Mouse (Mus musculus): Measurements from ENCODE around the gene Gm42906. TPM values are rescaled to one million over a fixed set of nuclear protein-coding genes. Genes with fewer than 3 reads are reported as not detected.

The Gm42906 gene
- polyA plus RNA-seq, 1 experiment from 2014 or later, result not detected

DNA sequence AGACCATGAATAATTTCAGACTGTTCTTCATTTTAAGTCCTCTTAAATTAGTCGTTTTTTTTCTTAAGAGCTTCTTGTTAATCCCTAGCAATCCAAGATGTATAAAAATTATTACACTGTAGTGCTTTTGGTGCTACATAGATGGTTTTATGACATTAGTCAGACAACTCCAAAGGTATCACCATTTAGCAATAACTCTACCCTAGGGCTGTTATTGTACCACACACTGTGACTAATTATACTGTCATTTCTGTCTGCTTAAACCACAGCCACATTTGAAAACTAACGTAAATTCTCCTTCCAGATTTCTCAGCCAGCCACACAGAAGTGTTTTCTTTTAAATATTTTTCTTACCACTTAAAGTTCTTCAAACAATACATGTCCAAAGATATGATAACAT is 53.1 kb downstream of the Gm42906 start:
- Histone ChIP-seq H3K9me3 (ENCODE audit: control insufficient read depth, low read length) (no peaks in the 10 kb centered on the region), H3K4me2 (ENCODE audit: low read length) (no peak overlapping the region), H3K4me1 (replicated peaks; ENCODE audit: control insufficient read depth, insufficient read depth, low read length) (no peaks in the 10 kb centered on the region), H3K36me3 (ENCODE audit: control insufficient read depth, insufficient read depth) (no peaks in the 10 kb centered on the region), H3K27ac (ENCODE audit: low read length) (no peak overlapping the region), H3K4me3 (replicated peaks; ENCODE audit: low read length) (no peak overlapping the region), H3K27me3 (replicated peaks; ENCODE audit: control insufficient read depth, insufficient read depth, low read length) (no peaks in the 10 kb centered on the region), H3K9ac (replicated peaks; ENCODE audit: low read depth, low read length) (no peak overlapping the region)
- WGBS, result 76% methylated on average over 2 of the region's 2 CpGs
- no peak for ATAC-seq

DNA sequence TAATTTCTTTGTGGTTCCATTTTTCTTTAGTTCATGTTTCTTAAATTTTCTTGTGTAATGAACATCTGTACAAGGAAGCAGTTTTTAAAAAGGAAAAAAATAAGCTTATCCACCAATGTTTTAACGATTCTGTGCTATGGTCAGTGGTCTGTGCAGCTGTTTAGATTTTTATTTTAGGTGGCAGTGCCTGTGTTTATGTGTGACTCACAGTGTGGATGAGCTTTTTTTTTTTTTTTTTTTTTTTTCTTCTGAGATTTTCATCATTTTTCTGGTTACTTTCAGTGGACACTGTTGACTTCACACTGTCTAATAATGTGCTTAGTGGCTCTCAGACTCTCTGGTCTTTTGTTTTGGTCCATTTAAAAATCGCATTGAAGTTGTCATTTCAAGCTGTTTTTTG is 56.8 kb downstream of the Gm42906 start:
- 91% methylated on average over 2 of the region's 2 CpGs for WGBS
- H3K36me3 ChIP-seq (ENCODE audit: control insufficient read depth, insufficient read depth), result no peaks in the 10 kb centered on the region
- no peaks in the 10 kb centered on the region for H3K9me3 ChIP-seq (ENCODE audit: control insufficient read depth, low read length)
- no peaks in the 10 kb centered on the region for H3K27me3 ChIP-seq (replicated peaks; ENCODE audit: control insufficient read depth, insufficient read depth, low read length)
- peaks cover 11% of the 10 kb centered on the region for H3K4me1 ChIP-seq (replicated peaks; ENCODE audit: control insufficient read depth, insufficient read depth, low read length)
- H3K4me3 ChIP-seq (replicated peaks; ENCODE audit: low read length), result no peak overlapping the region
- ATAC-seq, result no peak
- no peak overlapping the region for H3K27ac ChIP-seq (ENCODE audit: low read length)
- no peak overlapping the region for H3K9ac ChIP-seq (replicated peaks; ENCODE audit: low read depth, low read length)
- no peak overlapping the region for H3K4me2 ChIP-seq (ENCODE audit: low read length)

DNA sequence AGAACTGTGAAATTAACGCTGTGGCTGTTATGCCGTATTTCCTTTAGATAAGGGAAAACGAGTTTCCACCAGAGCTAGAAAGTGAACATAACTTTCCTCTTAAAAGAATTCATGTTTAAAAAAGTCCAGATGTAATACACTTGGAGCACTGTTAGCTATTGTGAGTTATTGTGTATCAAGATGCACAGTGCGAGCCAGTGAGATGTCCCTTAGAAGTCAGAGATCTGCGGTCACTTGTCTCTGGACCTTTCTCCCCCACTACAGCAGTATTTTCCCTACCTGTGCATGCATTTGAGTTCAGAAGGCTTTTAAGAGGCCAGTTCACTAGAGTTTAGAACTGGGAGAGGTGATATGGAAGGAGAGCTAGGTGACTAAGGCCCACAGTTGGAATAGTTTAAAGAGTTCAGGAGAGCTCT is 58.6 kb downstream of the Gm42906 start:
- Histone ChIP-seq H3K27me3 (replicated peaks; ENCODE audit: control insufficient read depth, insufficient read depth, low read length) (no peaks in the 10 kb centered on the region), H3K9me3 (ENCODE audit: control insufficient read depth, low read length) (no peaks in the 10 kb centered on the region), H3K27ac (ENCODE audit: low read length) (peak overlapping the region; percentile 94), H3K4me2 (ENCODE audit: low read length) (peak overlapping the region; percentile 73), H3K36me3 (ENCODE audit: control insufficient read depth, insufficient read depth) (no peaks in the 10 kb centered on the region), H3K9ac (replicated peaks; ENCODE audit: low read depth, low read length) (peak overlapping the region; percentile 75), H3K4me1 (replicated peaks; ENCODE audit: control insufficient read depth, insufficient read depth, low read length) (peaks cover 11% of the 10 kb centered on the region), H3K4me3 (replicated peaks; ENCODE audit: low read length) (peak overlapping the region; percentile 50)
- WGBS, result 56% methylated on average over 5 of the region's 5 CpGs
- ATAC-seq, result no peak

DNA sequence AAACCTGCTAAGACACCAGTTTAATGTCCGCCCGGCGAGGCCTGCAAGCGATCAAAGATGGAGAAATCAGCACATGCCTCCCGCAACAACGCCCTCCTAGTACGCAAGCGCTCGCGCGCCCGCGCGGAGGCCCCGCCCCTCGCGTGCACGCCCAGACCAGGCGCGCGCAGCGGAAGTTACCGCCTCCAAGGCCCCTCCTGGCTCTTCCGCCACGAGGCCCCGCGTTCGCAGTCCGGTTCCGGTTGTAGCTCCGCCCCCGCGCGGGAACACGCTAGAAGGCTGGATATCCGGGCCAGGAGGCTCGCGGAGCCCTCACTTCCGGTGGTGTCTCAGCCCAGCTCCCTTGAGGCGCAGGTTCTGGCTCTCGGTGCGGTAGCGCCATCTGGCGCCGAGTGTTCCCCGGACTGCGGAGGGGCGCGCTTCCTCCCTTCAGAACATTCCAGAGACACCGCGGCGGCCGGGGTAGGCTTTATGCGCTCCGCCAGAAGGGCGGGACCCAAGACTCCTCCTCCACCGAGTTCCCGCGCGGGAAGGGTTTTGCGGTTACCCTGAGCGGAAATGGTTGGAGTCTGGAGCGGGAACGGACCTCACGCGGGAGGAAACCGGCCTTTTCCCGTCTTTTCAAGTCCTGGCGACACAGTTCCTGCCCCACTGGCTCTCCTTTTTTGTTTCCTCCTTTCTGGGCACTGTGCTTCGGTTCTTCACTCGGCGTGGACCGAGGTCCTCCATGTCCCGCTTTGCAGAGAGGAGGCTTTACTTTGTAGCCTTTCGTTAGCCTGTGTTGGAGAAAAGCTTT is 59.4 kb downstream of the Gm42906 start:
- Histone ChIP-seq H3K4me1 (replicated peaks; ENCODE audit: control insufficient read depth, insufficient read depth, low read length) (peaks cover 11% of the 10 kb centered on the region), H3K27ac (ENCODE audit: low read length) (peak overlapping the region; percentile 94), H3K4me3 (replicated peaks; ENCODE audit: low read length) (peak overlapping the region; percentile 50), H3K27me3 (replicated peaks; ENCODE audit: control insufficient read depth, insufficient read depth, low read length) (no peaks in the 10 kb centered on the region), H3K9ac (replicated peaks; ENCODE audit: low read depth, low read length) (peak overlapping the region; percentile 75), H3K9me3 (ENCODE audit: control insufficient read depth, low read length) (no peaks in the 10 kb centered on the region), H3K4me2 (ENCODE audit: low read length) (peak overlapping the region; percentile 73), H3K36me3 (ENCODE audit: control insufficient read depth, insufficient read depth) (no peaks in the 10 kb centered on the region)
- ATAC-seq, result peak; percentile 98
- under 1% methylated on average over 75 of the region's 75 CpGs for WGBS

DNA sequence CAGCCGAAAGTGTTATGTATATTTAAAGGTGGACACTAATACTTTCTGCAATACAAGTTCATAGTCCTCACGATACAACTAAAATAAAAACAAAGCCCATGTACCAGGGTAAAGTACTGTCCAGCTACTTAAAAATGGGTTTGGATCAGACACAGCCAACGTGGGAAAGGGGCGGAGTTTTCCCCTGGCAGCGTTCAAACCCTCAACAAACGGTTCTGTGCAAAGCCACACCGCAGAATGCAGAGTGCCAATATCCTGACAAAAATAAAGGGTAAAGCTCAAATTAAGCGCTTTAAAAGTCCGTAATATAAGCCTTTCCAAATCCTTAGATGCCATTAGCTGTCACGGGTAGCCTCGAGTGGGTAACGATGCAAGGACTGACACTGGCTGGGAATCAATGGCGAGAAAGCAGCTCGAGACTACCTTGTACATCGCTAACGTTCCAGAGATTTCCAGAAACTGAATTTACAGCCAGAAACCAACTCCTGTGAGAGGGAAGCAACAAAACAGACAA is 60.0 kb downstream of the Gm42906 start:
- Histone ChIP-seq H3K9ac (replicated peaks; ENCODE audit: low read depth, low read length) (peak overlapping the region; percentile 65), H3K4me2 (ENCODE audit: low read length) (peak overlapping the region; percentile 63), H3K4me1 (replicated peaks; ENCODE audit: control insufficient read depth, insufficient read depth, low read length) (peaks cover 11% of the 10 kb centered on the region), H3K4me3 (replicated peaks; ENCODE audit: low read length) (peak overlapping the region; percentile 50), H3K27me3 (replicated peaks; ENCODE audit: control insufficient read depth, insufficient read depth, low read length) (no peaks in the 10 kb centered on the region), H3K9me3 (ENCODE audit: control insufficient read depth, low read length) (no peaks in the 10 kb centered on the region), H3K36me3 (ENCODE audit: control insufficient read depth, insufficient read depth) (no peaks in the 10 kb centered on the region), H3K27ac (ENCODE audit: low read length) (peak overlapping the region; percentile 94)
- WGBS, result 5% methylated on average over 16 of the region's 16 CpGs
- ATAC-seq, result peak; percentile 27

DNA sequence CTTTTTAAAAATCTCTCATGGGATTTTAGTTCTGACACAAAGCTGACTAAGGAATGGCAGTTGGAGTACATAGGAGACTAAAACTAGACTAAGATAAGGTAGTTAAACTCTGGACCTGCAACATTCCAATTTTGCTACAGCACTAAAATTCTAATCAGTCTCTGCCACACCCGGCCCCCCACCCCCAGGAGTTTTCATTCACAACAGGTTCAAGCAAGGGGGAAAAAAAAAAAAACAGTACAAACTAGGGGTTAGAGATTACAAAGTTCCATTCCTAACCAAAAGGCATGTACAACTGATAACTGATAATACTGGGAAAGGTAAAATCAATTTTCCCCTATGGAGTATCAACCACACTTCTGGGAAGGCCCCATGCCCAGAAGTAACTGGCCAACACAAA is 60.6 kb downstream of the Gm42906 start:
- H3K27ac ChIP-seq (ENCODE audit: low read length), result peak overlapping the region; percentile 94; the same call in 1 of the 2 replicates
- ATAC-seq, result no peak

DNA sequence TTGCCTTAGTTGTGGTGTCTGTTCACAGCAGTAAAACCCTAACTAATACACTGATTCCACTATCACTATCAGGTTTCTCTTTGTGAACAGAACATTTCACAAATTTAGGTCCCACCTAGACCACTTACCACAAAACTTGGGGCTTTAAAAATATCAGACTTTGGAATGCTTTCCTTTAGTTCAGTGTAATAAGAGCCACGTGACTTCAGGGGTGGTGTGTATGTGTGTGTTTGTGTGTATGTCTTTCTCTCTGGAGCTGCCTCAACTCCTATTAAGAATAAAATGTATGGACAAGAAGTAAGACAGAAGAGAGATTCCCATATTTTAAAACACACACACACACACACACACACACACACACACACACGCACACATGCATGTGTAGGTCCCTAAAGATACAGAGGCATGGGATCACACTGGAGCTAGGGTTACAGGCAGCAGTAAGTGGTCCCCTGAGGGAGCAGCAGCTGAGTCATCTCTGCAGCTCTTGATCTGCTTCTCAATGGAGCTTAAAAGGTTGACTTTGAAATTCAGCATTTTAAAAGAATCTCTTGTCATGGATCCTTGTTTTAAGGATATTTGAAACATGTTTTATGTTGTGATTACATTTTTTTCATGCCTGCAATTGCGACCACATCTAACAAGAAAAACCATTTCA is 64.5 kb downstream of the Gm42906 start:
- H3K36me3 ChIP-seq (ENCODE audit: control insufficient read depth, insufficient read depth), result no peaks in the 10 kb centered on the region
- H3K4me2 ChIP-seq (ENCODE audit: low read length), result no peak overlapping the region
- no peak overlapping the region for H3K4me3 ChIP-seq (replicated peaks; ENCODE audit: low read length)
- H3K4me1 ChIP-seq (replicated peaks; ENCODE audit: control insufficient read depth, insufficient read depth, low read length), result peaks cover 6% of the 10 kb centered on the region
- WGBS, result 84% methylated on average over 3 of the region's 3 CpGs
- ATAC-seq, result no peak
- H3K27ac ChIP-seq (ENCODE audit: low read length), result no peak overlapping the region
- no peaks in the 10 kb centered on the region for H3K9me3 ChIP-seq (ENCODE audit: control insufficient read depth, low read length)
- no peak overlapping the region for H3K9ac ChIP-seq (replicated peaks; ENCODE audit: low read depth, low read length)
- no peaks in the 10 kb centered on the region for H3K27me3 ChIP-seq (replicated peaks; ENCODE audit: control insufficient read depth, insufficient read depth, low read length)

More for the DNA sequence above, 60.6 kb downstream of the Gm42906 start:
- H3K4me2 ChIP-seq (ENCODE audit: low read length), result peak overlapping the region; percentile 63
- no peaks in the 10 kb centered on the region for H3K36me3 ChIP-seq (ENCODE audit: control insufficient read depth, insufficient read depth)
- H3K9me3 ChIP-seq (ENCODE audit: control insufficient read depth, low read length), result no peaks in the 10 kb centered on the region
- H3K27me3 ChIP-seq (replicated peaks; ENCODE audit: control insufficient read depth, insufficient read depth, low read length), result no peaks in the 10 kb centered on the region
- peak overlapping the region; percentile 65 for H3K9ac ChIP-seq (replicated peaks; ENCODE audit: low read depth, low read length)
- peak overlapping the region; percentile 50 for H3K4me3 ChIP-seq (replicated peaks; ENCODE audit: low read length)
- 86% methylated on average over 1 of the region's 1 CpGs for WGBS
- H3K4me1 ChIP-seq (replicated peaks; ENCODE audit: control insufficient read depth, insufficient read depth, low read length), result peaks cover 11% of the 10 kb centered on the region

DNA sequence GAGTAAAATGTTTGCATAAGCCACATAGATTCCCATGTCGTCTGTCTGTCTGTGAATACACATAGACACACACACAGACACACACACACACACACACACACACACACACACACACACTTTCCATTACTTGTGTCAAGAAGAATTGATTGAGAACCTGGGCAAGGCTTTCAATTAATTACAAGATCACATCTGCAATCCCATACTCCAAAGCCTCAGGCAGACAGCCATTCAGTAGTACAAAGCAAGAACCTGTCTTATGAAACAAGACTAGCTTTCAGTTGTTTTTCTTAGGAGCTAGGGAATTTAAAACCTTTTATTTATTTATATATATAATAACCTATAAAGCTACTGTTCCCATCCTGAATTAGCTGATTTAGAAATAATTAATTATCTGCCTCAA is 78.3 kb downstream of the Gm42906 start:
- no peak for ATAC-seq
- Histone ChIP-seq H3K36me3 (ENCODE audit: control insufficient read depth, insufficient read depth) (no peaks in the 10 kb centered on the region), H3K4me2 (ENCODE audit: low read length) (no peak overlapping the region), H3K4me1 (replicated peaks; ENCODE audit: control insufficient read depth, insufficient read depth, low read length) (no peaks in the 10 kb centered on the region), H3K9ac (replicated peaks; ENCODE audit: low read depth, low read length) (no peak overlapping the region), H3K4me3 (replicated peaks; ENCODE audit: low read length) (no peak overlapping the region), H3K27ac (ENCODE audit: low read length) (no peak overlapping the region), H3K9me3 (ENCODE audit: control insufficient read depth, low read length) (no peaks in the 10 kb centered on the region), H3K27me3 (replicated peaks; ENCODE audit: control insufficient read depth, insufficient read depth, low read length) (no peaks in the 10 kb centered on the region)
- 60% methylated on average over 1 of the region's 1 CpGs for WGBS

DNA sequence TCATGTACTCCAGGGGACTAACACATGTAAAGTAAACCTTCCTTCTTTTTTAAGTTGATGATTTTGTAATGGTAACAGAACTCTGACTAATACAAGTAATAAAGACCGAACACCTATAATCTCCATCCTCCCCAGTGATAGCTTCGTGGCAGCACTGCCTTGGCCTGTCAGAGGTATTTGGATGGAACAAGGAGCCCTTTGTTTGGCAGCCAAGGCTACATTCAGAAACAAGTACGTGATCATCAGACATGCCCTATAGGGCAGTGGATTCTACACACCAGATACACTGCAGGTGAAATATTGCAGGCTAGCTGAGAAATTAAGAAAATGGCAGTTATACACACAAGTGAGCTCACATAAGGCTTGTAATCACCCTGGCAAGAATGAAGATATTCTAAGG is 79.5 kb downstream of the Gm42906 start:
- ATAC-seq, result no peak
- no peaks in the 10 kb centered on the region for H3K9me3 ChIP-seq (ENCODE audit: control insufficient read depth, low read length)
- H3K4me3 ChIP-seq (replicated peaks; ENCODE audit: low read length), result no peak overlapping the region
- H3K27me3 ChIP-seq (replicated peaks; ENCODE audit: control insufficient read depth, insufficient read depth, low read length), result no peaks in the 10 kb centered on the region
- H3K4me1 ChIP-seq (replicated peaks; ENCODE audit: control insufficient read depth, insufficient read depth, low read length), result no peaks in the 10 kb centered on the region
- 73% methylated on average over 3 of the region's 3 CpGs for WGBS
- H3K9ac ChIP-seq (replicated peaks; ENCODE audit: low read depth, low read length), result no peak overlapping the region
- H3K4me2 ChIP-seq (ENCODE audit: low read length), result no peak overlapping the region
- H3K27ac ChIP-seq (ENCODE audit: low read length), result no peak overlapping the region
- no peaks in the 10 kb centered on the region for H3K36me3 ChIP-seq (ENCODE audit: control insufficient read depth, insufficient read depth)

Data from forebrain, embryonic 16.5 days (tissue).